In the genomic region with DNA sequence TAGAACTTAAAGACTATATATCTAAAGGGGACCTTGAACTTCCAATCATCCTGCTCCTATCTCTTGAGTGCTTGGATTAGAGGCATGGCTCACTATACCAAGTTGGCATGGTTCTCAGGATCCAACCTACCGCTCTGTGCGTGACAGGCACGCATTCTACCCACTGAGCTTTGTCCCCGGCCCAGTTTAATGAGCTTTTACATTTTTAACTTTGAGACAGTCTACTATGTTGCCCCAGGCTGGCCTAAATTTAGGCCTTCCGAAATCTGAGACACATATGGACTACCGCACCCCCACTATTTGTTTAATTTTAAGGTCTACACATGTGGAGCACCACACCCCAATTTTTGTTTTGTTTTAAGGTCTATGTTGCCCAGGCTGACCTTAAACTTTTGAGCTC, we compare ENCODE assay signal across 30 mouse cellular contexts. TPM values are rescaled to one million over a fixed set of nuclear protein-coding genes. Genes with fewer than 3 reads are reported as not detected.
"Had no signal": no experiment of that assay in that cellular context is flagged by ENCODE, and none has a peak within 500 bp of the region (broad histone marks: within the 10 kb centered on the region; RNA-seq: fewer than 3 reads in every experiment).

No protein-coding gene starts in this region.

- H3K27ac ChIP-seq: kidney, embryonic 15.5 days; left cerebral cortex, adult 2 months; limb, embryonic 12.5 days; liver, embryonic 14.5 days; lung, embryonic 15.5 days; midbrain, embryonic 15.5 days; neural tube, embryonic 13.5 days; stomach, embryonic 15.5 days had no signal

- H3K4me3 ChIP-seq: kidney, embryonic 15.5 days; left cerebral cortex, adult 2 months; limb, embryonic 12.5 days; limb, embryonic 15.5 days; lung, embryonic 15.5 days; midbrain, embryonic 15.5 days; neural tube, embryonic 13.5 days; stomach, embryonic 15.5 days had no signal

- ATAC-seq: midbrain, embryonic 15.5 days had no signal

- H3K27me3 ChIP-seq: kidney, embryonic 15.5 days; limb, embryonic 12.5 days; limb, embryonic 15.5 days; lung, embryonic 15.5 days; neural tube, embryonic 13.5 days; stomach, embryonic 15.5 days had no signal

- DNase-seq: kidney, adult 11 months; kidney, adult 8-10 months; kidney, postnatal 10 days; kidney, postnatal 36 days; layer of hippocampus, postnatal 36 days; lung, adult 18-20 months; lung, postnatal 10 days; lung, postnatal 36 days; retina, postnatal 1 day; right cerebral cortex, postnatal 25 days; spleen, adult 18-20 months; thymus, postnatal 25 days had no signal

- H3K36me3 ChIP-seq: kidney, embryonic 15.5 days; limb, embryonic 12.5 days; lung, embryonic 15.5 days; midbrain, embryonic 15.5 days; neural tube, embryonic 13.5 days; stomach, embryonic 15.5 days had no signal

- H3K9ac ChIP-seq: kidney, embryonic 15.5 days; limb, embryonic 12.5 days; limb, embryonic 15.5 days; liver, embryonic 14.5 days; lung, embryonic 15.5 days; midbrain, embryonic 15.5 days; neural tube, embryonic 13.5 days; stomach, embryonic 15.5 days had no signal

- H3K9me3 ChIP-seq: kidney, embryonic 15.5 days; limb, embryonic 12.5 days; limb, embryonic 15.5 days; lung, embryonic 15.5 days; midbrain, embryonic 15.5 days; neural tube, embryonic 13.5 days; stomach, embryonic 15.5 days had no signal

- H3K4me2 ChIP-seq: kidney, embryonic 15.5 days; limb, embryonic 12.5 days; limb, embryonic 15.5 days; lung, embryonic 15.5 days; midbrain, embryonic 11.5 days; midbrain, embryonic 15.5 days; neural tube, embryonic 13.5 days; stomach, embryonic 15.5 days had no signal

RNA-seq across cellular contexts. Expression of a gene that starts 2.4 kb away (rescaled TPM):
- total RNA-seq: layer of hippocampus, adult 8-10 months; layer of hippocampus, postnatal 10 days; layer of hippocampus, postnatal 36 days; left cerebral cortex, adult 2 months; left cerebral cortex, postnatal 10 days; left cerebral cortex, postnatal 36 days; megakaryocyte progenitor cell, adult 5-6 weeks; megakaryocyte-erythroid progenitor cell, adult 5-6 weeks had no signal
- polyA plus RNA-seq: intestine, embryonic 14.5 days; kidney, embryonic 15.5 days; limb, embryonic 12.5 days; limb, embryonic 15.5 days; lung, embryonic 15.5 days; midbrain, embryonic 11.5 days; midbrain, embryonic 15.5 days; neural tube, embryonic 13.5 days; stomach, embryonic 15.5 days; thymus, postnatal 0 days had no signal
